Mouse (Mus musculus) heart, adult 18-20 months (tissue): Measurements from ENCODE around the gene Rpl10a. TPM values are rescaled to one million over a fixed set of nuclear protein-coding genes. Genes with fewer than 3 reads are reported as not detected.
"Not testable (repeated sequence)": the region's sequence is repeated elsewhere in the genome, so short reads cannot be mapped to it uniquely, and the experiment has no call there.

Experiments used
- DNase-seq, 2 experiments: peaks; one replicate each; pipeline ENCODE4 v3.0.0; 2021 to 2022; ENCODE audit warnings: mixed read lengths in 1 of 2
- total RNA-seq, 2 experiments: library from RNA; stranded (reverse); gene quantifications; 2 replicates each; pipeline ENCODE4 v1.2.3; 2021

The Rpl10a gene
- total RNA-seq, 2 experiments from 2014 or later = 422 to 438 TPM

GRCm38 (mm10) chr17:28308297-28309195 lies 19.7 kb upstream of the Rpl10a start:
- peak; percentile 88 to 98 for DNase-seq

GRCm38 (mm10) chr17:28310831-28311230 lies 17.4 kb upstream of the Rpl10a start:
- no peak for DNase-seq

GRCm38 (mm10) chr17:28311366-28312132 lies 16.7 kb upstream of the Rpl10a start:
- DNase-seq = no peak

GRCm38 (mm10) chr17:28312232-28313211 lies 15.7 kb upstream of the Rpl10a start:
- DNase-seq = peak; percentile 36 to 54

GRCm38 (mm10) chr17:28313212-28313879 lies 14.9 kb upstream of the Rpl10a start, which contains the start of gene Fance:
Gene Fance, plus strand, starts transcription at chr17:28313519.
- peak; percentile 97 to 98 for DNase-seq

- DNase-seq = peak in 1 of 2 experiments; percentile 48
Observed at GRCm38 (mm10) chr17:28313880-28314225, 14.4 kb upstream of the Rpl10a start.

GRCm38 (mm10) chr17:28315611-28316160 lies 12.6 kb upstream of the Rpl10a start:
- no peak for DNase-seq

- DNase-seq = no peak
Observed at GRCm38 (mm10) chr17:28316476-28316875, 11.8 kb upstream of the Rpl10a start.

GRCm38 (mm10) chr17:28317091-28317490 lies 11.2 kb upstream of the Rpl10a start:
- no peak for DNase-seq

GRCm38 (mm10) chr17:28317725-28318124 lies 10.5 kb upstream of the Rpl10a start:
- DNase-seq = no peak

- DNase-seq = no peak
Observed at GRCm38 (mm10) chr17:28321700-28322099, 6.6 kb upstream of the Rpl10a start.

- no peak for DNase-seq
Observed at GRCm38 (mm10) chr17:28323786-28324185, 4.5 kb upstream of the Rpl10a start.

GRCm38 (mm10) chr17:28324416-28324815 lies 3.9 kb upstream of the Rpl10a start:
- DNase-seq = not testable (repeated sequence)

GRCm38 (mm10) chr17:28325751-28326150 lies 2.5 kb upstream of the Rpl10a start:
- no peak for DNase-seq

- no peak for DNase-seq
Observed at GRCm38 (mm10) chr17:28326951-28327350, 1.3 kb upstream of the Rpl10a start.

GRCm38 (mm10) chr17:28327673-28328325 lies 472 bp upstream of the Rpl10a start:
- no peak for DNase-seq

- no peak for DNase-seq
Observed at GRCm38 (mm10) chr17:28328946-28329345, 675 bp downstream of the Rpl10a start.

- DNase-seq = no peak
Observed at GRCm38 (mm10) chr17:28329503-28330231, 1.4 kb downstream of the Rpl10a start.

GRCm38 (mm10) chr17:28330232-28330546 lies 1.9 kb downstream of the Rpl10a start:
- DNase-seq = no peak

- DNase-seq = not testable (repeated sequence)
Observed at GRCm38 (mm10) chr17:28330590-28330989, 2.3 kb downstream of the Rpl10a start.
